ENCODE assay signal across 17 mouse cellular contexts in genomic region chr3:37928731-37929130, GRCm38 (mm10).
"Had no signal": no experiment of that assay in that cellular context is flagged by ENCODE, and none has a peak within 500 bp of the region (broad histone marks: within the 10 kb centered on the region; RNA-seq: fewer than 3 reads in every experiment).

No protein-coding gene starts in this region.

- H3K9ac ChIP-seq: lung, embryonic 15.5 days; midbrain, embryonic 13.5 days; midbrain, embryonic 15.5 days; neural tube, embryonic 12.5 days; stomach, embryonic 15.5 days had no signal

- H3K4me3 ChIP-seq: lung, embryonic 15.5 days; megakaryocyte, embryonic 14.5 days; midbrain, embryonic 13.5 days; midbrain, embryonic 15.5 days; neural tube, embryonic 12.5 days; stomach, embryonic 15.5 days had no signal

- H3K4me2 ChIP-seq: lung, embryonic 15.5 days; midbrain, embryonic 11.5 days; midbrain, embryonic 13.5 days; midbrain, embryonic 15.5 days; neural tube, embryonic 12.5 days; stomach, embryonic 15.5 days had no signal

- H3K27me3 ChIP-seq: lung, embryonic 15.5 days; midbrain, embryonic 13.5 days; midbrain, embryonic 15.5 days; stomach, embryonic 15.5 days had no signal

- DNase-seq: lung, adult 2 months; lung, postnatal 14 days; lung, postnatal 36 days; right cerebral cortex, postnatal 14 days; thymus, adult 2 months; thymus, postnatal 25 days; thymus, postnatal 4 days had no signal

- ATAC-seq: lung, postnatal 0 days; midbrain, embryonic 13.5 days; midbrain, embryonic 15.5 days had no signal

- H3K9me3 ChIP-seq: lung, embryonic 15.5 days; stomach, embryonic 15.5 days had no signal

- H3K36me3 ChIP-seq: lung, embryonic 15.5 days; midbrain, embryonic 13.5 days; midbrain, embryonic 15.5 days; neural tube, embryonic 12.5 days; stomach, embryonic 15.5 days had no signal

- H3K4me1 ChIP-seq: lung, embryonic 15.5 days; midbrain, embryonic 13.5 days; midbrain, embryonic 15.5 days; neural tube, embryonic 12.5 days; stomach, embryonic 15.5 days had no signal

- H3K27ac ChIP-seq: lung, embryonic 15.5 days; macrophage; midbrain, embryonic 13.5 days; midbrain, embryonic 15.5 days; neural tube, embryonic 12.5 days; stomach, embryonic 15.5 days; stomach, postnatal 0 days had no signal
